Mouse (Mus musculus): ENCODE results near the gene Brap.

DNA sequence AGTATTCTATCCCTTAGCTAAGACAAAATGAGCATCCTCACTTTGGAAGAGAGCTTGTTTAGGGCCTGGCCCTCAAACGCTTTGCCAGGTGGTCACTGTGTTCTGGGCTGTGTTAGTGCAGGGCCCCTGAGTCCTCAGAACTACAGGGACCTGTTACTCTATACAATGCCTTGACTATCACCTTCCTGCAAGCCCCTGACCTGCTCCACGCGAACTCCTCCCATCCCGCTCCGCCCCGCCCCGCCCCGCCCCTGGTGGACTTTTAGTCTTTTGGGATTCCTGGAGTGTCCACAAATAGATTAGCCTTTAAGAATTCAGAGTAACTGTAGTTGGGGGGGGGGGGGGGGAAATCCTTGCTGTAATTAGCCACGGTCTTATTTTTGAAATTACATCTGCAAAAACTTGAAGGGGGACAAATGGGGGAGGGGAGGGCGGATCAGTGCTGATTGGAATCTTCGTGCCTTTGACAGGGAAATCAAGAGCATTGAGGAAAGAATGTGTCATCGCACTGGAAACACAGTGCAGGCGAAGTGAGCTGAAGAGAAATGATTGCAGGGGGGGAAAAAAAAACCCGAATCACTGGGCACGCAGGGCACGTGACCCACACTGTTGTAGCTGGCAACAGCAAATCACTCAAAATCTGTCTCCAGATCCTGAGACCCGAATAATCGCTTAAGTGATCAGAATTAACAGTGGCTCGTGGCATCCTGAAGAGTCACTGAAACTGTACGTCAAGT, 44.3 kb downstream of the Brap start:
- TF ChIP-seq CTCF (IDR thresholded peaks at IDR 0.05; ENCODE audit: control insufficient read depth, insufficient read depth, low read length) (no peak), POLR2A (IDR thresholded peaks at IDR 0.05; ENCODE audit: borderline replicate concordance, control insufficient read depth, low read depth, low read length) (no peak)

Measured in bone marrow, adult 2 months (tissue).